19 mouse cellular contexts compared by ENCODE assay signal in the genomic region with DNA sequence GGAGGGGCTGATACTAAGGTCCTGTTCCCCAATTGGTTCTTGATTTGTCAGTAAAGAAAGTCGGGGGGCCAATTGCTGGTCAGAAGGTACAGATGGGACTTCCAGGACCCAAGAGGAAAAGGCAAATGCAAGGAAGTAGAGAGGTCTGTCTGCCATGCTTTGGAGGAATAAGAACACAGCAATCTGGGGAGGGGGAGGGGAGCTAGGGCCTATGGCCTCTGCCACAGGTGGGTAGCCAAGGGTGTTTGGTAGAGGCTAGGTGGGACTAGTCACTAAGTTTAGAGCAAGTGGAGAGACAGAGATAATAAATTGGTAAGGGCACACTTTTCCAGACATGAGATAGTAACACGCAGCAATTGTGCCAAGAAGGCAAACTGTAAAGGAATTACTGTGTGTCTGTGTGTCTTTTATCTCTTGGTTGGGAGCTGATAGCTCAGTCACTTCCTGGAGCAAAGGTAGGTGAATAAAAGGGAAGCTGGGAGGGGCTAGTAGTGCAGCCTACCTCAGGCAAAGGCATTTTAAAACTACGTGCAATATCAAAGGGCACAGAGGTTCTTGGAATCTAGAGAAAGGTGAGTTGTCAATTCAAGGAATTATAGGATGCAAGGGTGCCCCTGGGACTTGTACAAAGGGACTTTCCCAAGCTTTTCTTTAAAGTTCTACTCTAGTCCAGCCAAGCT. TPM values are rescaled to one million over a fixed set of nuclear protein-coding genes. Genes with fewer than 3 reads are reported as not detected.
"Had no signal": no experiment of that assay in that cellular context is flagged by ENCODE, and none has a peak within 500 bp of the region (broad histone marks: within the 10 kb centered on the region; RNA-seq: fewer than 3 reads in every experiment).

No protein-coding gene starts in this region.

- H3K9ac ChIP-seq: limb, embryonic 12.5 days; limb, embryonic 15.5 days; liver, embryonic 14.5 days; liver, postnatal 0 days; lung, embryonic 14.5 days had no signal

- H3K9me3 ChIP-seq: limb, embryonic 12.5 days; limb, embryonic 15.5 days; megakaryocyte, embryonic 14.5 days; midbrain, embryonic 10.5 days had no signal

- H3K4me1 ChIP-seq: limb, embryonic 12.5 days; limb, embryonic 15.5 days; megakaryocyte, embryonic 14.5 days; midbrain, embryonic 10.5 days had no signal

- H3K27ac ChIP-seq: left cerebral cortex, adult 2 months; limb, embryonic 12.5 days; limb, embryonic 15.5 days; liver, embryonic 14.5 days; macrophage; midbrain, embryonic 10.5 days had no signal

- DNase-seq: kidney, postnatal 10 days; liver, postnatal 0 days; lung, embryonic 14.5 days; midbrain, embryonic 14.5 days; right cerebral cortex, adult 18-20 months; right cerebral cortex, postnatal 14 days; right cerebral cortex, postnatal 4 days; spleen, adult 18-20 months; thymus, postnatal 25 days had no signal

- H3K4me2 ChIP-seq: limb, embryonic 12.5 days; limb, embryonic 15.5 days; liver, embryonic 11.5 days; lung, embryonic 14.5 days had no signal

- ATAC-seq: liver, postnatal 0 days; lung, postnatal 0 days had no signal

- H3K27me3 ChIP-seq: limb, embryonic 12.5 days; limb, embryonic 15.5 days had no signal

- H3K4me3 ChIP-seq: left cerebral cortex, adult 2 months; limb, embryonic 12.5 days; limb, embryonic 15.5 days; megakaryocyte, embryonic 14.5 days; midbrain, embryonic 10.5 days had no signal

- H3K36me3 ChIP-seq: limb, embryonic 12.5 days; limb, embryonic 15.5 days; midbrain, embryonic 10.5 days had no signal

RNA-seq across cellular contexts. Expression of a gene that starts 43.2 kb away (rescaled TPM):
- polyA plus RNA-seq: liver, postnatal 0 days; lung, postnatal 0 days; macrophage; thymus, postnatal 0 days had no signal
